Mouse (Mus musculus) forebrain, embryonic 15.5 days (tissue): Measurements from ENCODE around the gene Ewsr1. TPM values are rescaled to one million over a fixed set of nuclear protein-coding genes. Genes with fewer than 3 reads are reported as not detected.

ENCODE experiments used
- ATAC-seq: fragments of 200-750 bp; cut with Nextera tagmentation; replicated peaks from 2 replicates; pipeline ENCODE4 v1.8.0; 2017; ENCODE audit warnings: mild to moderate bottlenecking, moderate TSS enrichment, moderate library complexity
- H3K27ac ChIP-seq: fragments of 300-500 bp; sonication (generic); replicated peaks from 2 replicates; pipeline ENCODE4 v1.5.1; 2015; ENCODE audit warnings: mild to moderate bottlenecking, inconsistent platforms
- H3K27me3 ChIP-seq: fragments of 300-500 bp; sonication (generic); 2 replicates; pipeline ENCODE4 v1.6.1; 2015; ENCODE audit warnings: inconsistent platforms
- H3K36me3 ChIP-seq: fragments of 300-500 bp; sonication (generic); 2 replicates; pipeline ENCODE4 v1.6.1; 2015; ENCODE audit warnings: mild to moderate bottlenecking, inconsistent platforms
- H3K4me1 ChIP-seq: fragments of 300-500 bp; sonication (generic); 2 replicates; pipeline ENCODE4 v1.6.1; 2015; ENCODE audit warnings: inconsistent platforms
- H3K4me2 ChIP-seq: fragments of 300-500 bp; sonication (generic); replicated peaks from 2 replicates; pipeline ENCODE4 v1.6.1; 2015; ENCODE audit warnings: mild to moderate bottlenecking, inconsistent platforms
- H3K4me3 ChIP-seq: fragments of 300-500 bp; sonication (generic); 2 replicates; pipeline ENCODE4 v1.5.1; 2015; ENCODE audit warnings: mild to moderate bottlenecking, inconsistent platforms
- H3K9ac ChIP-seq: fragments of 300-500 bp; sonication (generic); replicated peaks from 2 replicates; pipeline ENCODE4 v1.6.1; 2015; ENCODE audit warnings: mild to moderate bottlenecking, inconsistent platforms
- H3K9me3 ChIP-seq: fragments of 300-500 bp; sonication (generic); 2 replicates; pipeline ENCODE4 v1.6.1; 2016; ENCODE audit warnings: inconsistent platforms
- WGBS: fragments of 180-500 bp; shearing (Covaris S2); methylation state at CpG from one replicate; pipeline ENCODE4 v1.1.7; 2015; ENCODE audit warnings: mixed read lengths; 5-methylcytosine and 5-hydroxymethylcytosine counted together
- polyA plus RNA-seq: library from polyadenylated mRNA; unstranded; fragments of >200 nt; fragmentation: Nextera tagmentation; extraction: Ambion mirVana; gene quantifications from 2 replicates; pipeline ENCODE4 v1.2.1, GENCODE M21; 2015

Gene Ewsr1
- polyA plus RNA-seq, 1 experiment from 2014 or later: 762 TPM

- H3K36me3 ChIP-seq: no peaks in the 10 kb centered on the region
- no peak overlapping the region for H3K9ac ChIP-seq
- H3K4me2 ChIP-seq: no peak overlapping the region
- H3K9me3 ChIP-seq: no peaks in the 10 kb centered on the region
- no peaks in the 10 kb centered on the region for H3K27me3 ChIP-seq
- WGBS: 28% methylated on average over 13 of the region's 13 CpGs
- H3K27ac ChIP-seq: no peak overlapping the region
- peak; percentile 38 for ATAC-seq
- 0 out of 2 replicates have a peak, but pooled peaks cover 4% of the 10 kb centered on the region for H3K4me1 ChIP-seq
- no peak overlapping the region for H3K4me3 ChIP-seq
These were observed 16.0 kb upstream of the Ewsr1 start for GRCm38 (mm10) chr11:5114931-5115581.

- H3K4me3 ChIP-seq: no peak overlapping the region
- H3K36me3 ChIP-seq: no peaks in the 10 kb centered on the region
- ATAC-seq: no peak
- 83% methylated on average over 7 of the region's 7 CpGs for WGBS
- H3K9ac ChIP-seq: no peak overlapping the region
- H3K27me3 ChIP-seq: no peaks in the 10 kb centered on the region
- H3K4me2 ChIP-seq: no peak overlapping the region
- H3K4me1 ChIP-seq: 0 out of 2 replicates have a peak, but pooled peaks cover 4% of the 10 kb centered on the region
- H3K27ac ChIP-seq: no peak overlapping the region
- no peaks in the 10 kb centered on the region for H3K9me3 ChIP-seq
These were observed 14.6 kb upstream of the Ewsr1 start for GRCm38 (mm10) chr11:5113645-5114044.

GRCm38 (mm10) chr11:5109441-5109840 is 10.4 kb upstream of the Ewsr1 start:
- Histone ChIP-seq H3K27ac (no peak overlapping the region), H3K4me2 (no peak overlapping the region), H3K4me1 (0 out of 2 replicates have a peak, but pooled peaks cover 4% of the 10 kb centered on the region), H3K9me3 (no peaks in the 10 kb centered on the region), H3K36me3 (no peaks in the 10 kb centered on the region), H3K4me3 (no peak overlapping the region), H3K27me3 (no peaks in the 10 kb centered on the region), H3K9ac (no peak overlapping the region)
- 71% methylated on average over 8 of the region's 8 CpGs for WGBS
- ATAC-seq: no peak

- H3K4me3 ChIP-seq: no peak overlapping the region
- no peak overlapping the region for H3K9ac ChIP-seq
- peaks cover 16% of the 10 kb centered on the region for H3K4me1 ChIP-seq
- 99% methylated on average over 4 of the region's 4 CpGs for WGBS
- H3K27ac ChIP-seq: no peak overlapping the region
- no peak overlapping the region for H3K4me2 ChIP-seq
- no peaks in the 10 kb centered on the region for H3K9me3 ChIP-seq
- no peaks in the 10 kb centered on the region for H3K27me3 ChIP-seq
- ATAC-seq: no peak
- 0 out of 2 replicates have a peak, but pooled peaks cover 3% of the 10 kb centered on the region for H3K36me3 ChIP-seq
These were observed 5.0 kb upstream of the Ewsr1 start for GRCm38 (mm10) chr11:5103986-5104509.

- WGBS: 91% methylated on average over 7 of the region's 7 CpGs
- Histone ChIP-seq H3K4me1 (peaks cover 19% of the 10 kb centered on the region), H3K36me3 (0 out of 2 replicates have a peak, but pooled peaks cover 3% of the 10 kb centered on the region), H3K27me3 (no peaks in the 10 kb centered on the region), H3K9ac (no peak overlapping the region), H3K4me3 (no peak overlapping the region), H3K27ac (no peak overlapping the region), H3K9me3 (no peaks in the 10 kb centered on the region), H3K4me2 (no peak overlapping the region)
- no peak for ATAC-seq
These were observed 3.3 kb upstream of the Ewsr1 start for GRCm38 (mm10) chr11:5102384-5102783.

GRCm38 (mm10) chr11:5101641-5102040 is 2.6 kb upstream of the Ewsr1 start:
- Histone ChIP-seq H3K4me1 (peaks cover 27% of the 10 kb centered on the region), H3K36me3 (0 out of 2 replicates have a peak, but pooled peaks cover 3% of the 10 kb centered on the region), H3K9ac (no peak overlapping the region), H3K9me3 (no peaks in the 10 kb centered on the region), H3K4me3 (no peak overlapping the region), H3K27ac (no peak overlapping the region), H3K27me3 (no peaks in the 10 kb centered on the region), H3K4me2 (no peak overlapping the region)
- 87% methylated on average over 6 of the region's 6 CpGs for WGBS
- no peak for ATAC-seq

GRCm38 (mm10) chr11:5100801-5101200 is 1.7 kb upstream of the Ewsr1 start:
- no peaks in the 10 kb centered on the region for H3K27me3 ChIP-seq
- peaks cover 35% of the 10 kb centered on the region for H3K4me1 ChIP-seq
- 0 out of 2 replicates have a peak, but pooled peaks cover 3% of the 10 kb centered on the region for H3K36me3 ChIP-seq
- no peaks in the 10 kb centered on the region for H3K9me3 ChIP-seq
- peak overlapping the region; percentile 17; the same call in 1 of the 2 replicates for H3K27ac ChIP-seq
- H3K4me2 ChIP-seq: peak overlapping the region; percentile 93
- 60% methylated on average over 5 of the region's 5 CpGs for WGBS
- H3K9ac ChIP-seq: no peak overlapping the region; the same call in 1 of the 2 replicates
- peak overlapping the region; percentile 73 for H3K4me3 ChIP-seq
- ATAC-seq: no peak

GRCm38 (mm10) chr11:5100283-5100682 is 1.2 kb upstream of the Ewsr1 start:
- H3K9ac ChIP-seq: peak overlapping the region; percentile 88
- H3K4me3 ChIP-seq: peak overlapping the region; percentile 73
- no peaks in the 10 kb centered on the region for H3K27me3 ChIP-seq
- peak overlapping the region; percentile 99 for H3K27ac ChIP-seq
- ATAC-seq: peak; percentile 11; the same call in 1 of the 2 replicates
- H3K4me2 ChIP-seq: peak overlapping the region; percentile 93
- H3K4me1 ChIP-seq: peaks cover 40% of the 10 kb centered on the region
- H3K36me3 ChIP-seq: 0 out of 2 replicates have a peak, but pooled peaks cover 3% of the 10 kb centered on the region
- no peaks in the 10 kb centered on the region for H3K9me3 ChIP-seq
- 5% methylated on average over 7 of the region's 7 CpGs for WGBS

GRCm38 (mm10) chr11:5099576-5100183 is 614 bp upstream of the Ewsr1 start:
- Histone ChIP-seq H3K4me1 (peaks cover 42% of the 10 kb centered on the region), H3K36me3 (0 out of 2 replicates have a peak, but pooled peaks cover 3% of the 10 kb centered on the region), H3K4me3 (peak overlapping the region; percentile 73), H3K9ac (peak overlapping the region; percentile 88), H3K27ac (peak overlapping the region; percentile 99), H3K9me3 (no peaks in the 10 kb centered on the region), H3K4me2 (peak overlapping the region; percentile 93), H3K27me3 (no peaks in the 10 kb centered on the region)
- WGBS: 0% methylated on average over 31 of the region's 31 CpGs
- peak; percentile 77 for ATAC-seq

GRCm38 (mm10) chr11:5098035-5098735 is 881 bp downstream of the Ewsr1 start:
- Histone ChIP-seq H3K4me2 (peak overlapping the region; percentile 56), H3K27me3 (no peaks in the 10 kb centered on the region), H3K4me1 (peaks cover 47% of the 10 kb centered on the region), H3K4me3 (peak overlapping the region; percentile 73), H3K9ac (peak overlapping the region; percentile 88), H3K27ac (peak overlapping the region; percentile 99), H3K9me3 (no peaks in the 10 kb centered on the region), H3K36me3 (no peaks in the 10 kb centered on the region)
- WGBS: under 1% methylated on average over 44 of the region's 44 CpGs
- ATAC-seq: no peak; the same call in 1 of the 2 replicates

- H3K36me3 ChIP-seq: peaks cover 11% of the 10 kb centered on the region
- peaks cover 49% of the 10 kb centered on the region for H3K4me1 ChIP-seq
- H3K4me3 ChIP-seq: peak overlapping the region; percentile 73
- 63% methylated on average over 8 of the region's 8 CpGs for WGBS
- H3K27ac ChIP-seq: no peak overlapping the region
- no peaks in the 10 kb centered on the region for H3K27me3 ChIP-seq
- no peaks in the 10 kb centered on the region for H3K9me3 ChIP-seq
- peak overlapping the region; percentile 56 for H3K4me2 ChIP-seq
- ATAC-seq: no peak
- H3K9ac ChIP-seq: no peak overlapping the region
These were observed 2.5 kb downstream of the Ewsr1 start for GRCm38 (mm10) chr11:5096480-5097020.
